Mouse (Mus musculus) E14TG2a.4 (cell line): ENCODE measurements around the gene Clasrp.

Experiments
- CTCF ChIP-seq: conservative IDR thresholded peaks from 2 replicates; pipeline ENCODE4 v1.5.1; 2014; ENCODE audit warnings: low read length
- NANOG ChIP-seq: IDR thresholded peaks from 2 replicates; pipeline ENCODE4 v1.6.1; 2014; ENCODE audit warnings: borderline replicate concordance, low read length, mixed read lengths
- POU5F1 ChIP-seq: IDR thresholded peaks from 2 replicates; pipeline ENCODE4 v1.6.1; 2014; ENCODE audit warnings: low read length, borderline replicate concordance

DNA sequence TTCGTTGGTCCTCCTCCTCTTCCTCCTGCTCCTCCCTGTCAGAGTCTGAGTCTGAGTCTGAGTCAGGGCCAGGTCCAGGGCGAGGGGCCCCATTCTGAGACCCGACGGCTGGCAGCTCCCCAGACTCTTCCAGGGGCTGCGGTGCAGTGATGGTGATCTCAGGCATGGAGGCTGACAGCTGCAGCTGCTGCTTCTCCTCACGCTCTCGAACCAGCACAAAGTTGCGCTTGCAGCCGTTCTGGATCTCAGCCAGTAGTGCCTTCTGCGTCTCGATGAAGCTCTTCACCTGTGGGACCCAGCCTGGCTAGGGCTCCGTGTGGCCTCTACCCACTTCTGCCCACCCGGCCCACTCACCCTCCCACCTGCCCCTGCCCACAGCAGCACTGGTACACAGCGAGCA lies 72.0 kb downstream of the Clasrp start:
- TF ChIP-seq CTCF (no peak), POU5F1 (no peak), NANOG (no peak)
